Mouse (Mus musculus): ENCODE data around the gene Copz2. TPM values are rescaled to one million over a fixed set of nuclear protein-coding genes. Genes with fewer than 3 reads are reported as not detected.

The Copz2 gene
- total and polyA plus RNA-seq, 3 experiments = 0.35 to 4.1 (median 0.99) TPM

- Histone ChIP-seq H3K36me3 (replicated peaks in 1 of 2; ENCODE audit: control insufficient read depth in 1 of 2, insufficient read depth in 1 of 2, low read length in 1 of 2) (peaks cover 82 to 97% of the 10 kb centered on the region in 2 experiments), H3K27me3 (replicated peaks) (no peaks in the 10 kb centered on the region)
Observed at GRCm38 (mm10) chr11:96816494-96816893, 33.2 kb upstream of the Copz2 start.

GRCm38 (mm10) chr11:96816979-96817378 lies 32.7 kb upstream of the Copz2 start:
- no peak for DNase-seq (ENCODE audit: extremely low read depth)
- dilution Hi-C loops (cut with MboI; ENCODE audit: extremely low pct_ligation_motif_present, extremely low pct_unique_long_range_greater_than_20kb, low sequenced_read_pairs) (no loop called here), in situ Hi-C loops (cut with MboI; ENCODE audit: low pct_ligation_motif_present, low pct_unique_long_range_greater_than_20kb, low sequenced_read_pairs) (no loop called here)
- Histone ChIP-seq H3K9me3 (replicated peaks; ENCODE audit: low read length) (no peaks in the 10 kb centered on the region), H3K4me3 (replicated peaks in 1 of 3; ENCODE audit: low read depth in 2 of 3, low read length in 2 of 3, poor library complexity in 1 of 3) (no peak overlapping the region), H3K27me3 (replicated peaks) (no peaks in the 10 kb centered on the region), H3K9ac (ENCODE audit: insufficient read depth, low read depth) (no peak overlapping the region), H3K36me3 (replicated peaks in 1 of 2; ENCODE audit: control insufficient read depth in 1 of 2, insufficient read depth in 1 of 2, low read length in 1 of 2) (peaks cover 82 to 97% of the 10 kb centered on the region in 2 experiments), H3K79me2 (replicated peaks; ENCODE audit: control insufficient read depth, extremely low read depth, insufficient read depth, poor library complexity, severe bottlenecking) (peaks cover 63% of the 10 kb centered on the region), H3K27ac (ENCODE audit: insufficient read depth, low read depth) (no peak overlapping the region), H3K4me2 (ENCODE audit: insufficient read depth, low read depth, poor library complexity, severe bottlenecking) (no peak overlapping the region), H3K4me1 (ENCODE audit: control insufficient read depth in 1 of 2, insufficient read depth in 2 of 2) (peaks cover 38 to 60% of the 10 kb centered on the region in 2 experiments)
- TF ChIP-seq CTCF (conservative IDR thresholded peaks at IDR 0.05 in 1 of 2, IDR thresholded peaks at IDR 0.05 in 1 of 2; ENCODE audit: low read depth in 2 of 2, low read length in 2 of 2) (no peak), KAT2A (IDR thresholded peaks at IDR 0.05; ENCODE audit: insufficient replicate concordance, low read length) (no peak), ZMIZ1 (IDR thresholded peaks at IDR 0.05; ENCODE audit: low read depth, low read length) (peak; percentile 66), MXI1 (IDR thresholded peaks at IDR 0.05; ENCODE audit: low read depth, low read length) (no peak), POLR2A (IDR thresholded peaks at IDR 0.05; ENCODE audit: low read depth, low read length) (peak; percentile 29; the same call in 1 of the 2 replicates), USF2 (conservative IDR thresholded peaks at IDR 0.05; ENCODE audit: low read depth, low read length) (no peak), SMC3 (IDR thresholded peaks at IDR 0.05; ENCODE audit: low read depth, low read length) (no peak), USF1 (IDR thresholded peaks at IDR 0.05; ENCODE audit: low read depth, low read length) (no peak), TCF12 (IDR thresholded peaks at IDR 0.05; ENCODE audit: low read depth, low read length) (no peak), MAZ (IDR thresholded peaks at IDR 0.05; ENCODE audit: low read depth, low read length) (no peak), PAX5 (IDR thresholded peaks at IDR 0.05; ENCODE audit: low read length) (no peak), GABPA (IDR thresholded peaks at IDR 0.05; ENCODE audit: insufficient replicate concordance, low read depth, low read length) (no peak), MYC (IDR thresholded peaks at IDR 0.05; ENCODE audit: low read depth, low read length) (no peak), CHD2 (IDR thresholded peaks at IDR 0.05; ENCODE audit: low read length) (0 out of 2 replicates have a peak, but pooled peaks have one; percentile 16)

More at GRCm38 (mm10) chr11:96816494-96816893, 33.2 kb upstream of the Copz2 start:
- in situ Hi-C loops (cut with MboI; ENCODE audit: low pct_ligation_motif_present, low pct_unique_long_range_greater_than_20kb, low sequenced_read_pairs) = no loop called here
- Histone ChIP-seq H3K4me2 (ENCODE audit: insufficient read depth, low read depth, poor library complexity, severe bottlenecking) (no peak overlapping the region), H3K4me3 (replicated peaks in 1 of 3; ENCODE audit: low read depth in 2 of 3, low read length in 2 of 3, poor library complexity in 1 of 3) (no peak overlapping the region), H3K4me1 (ENCODE audit: control insufficient read depth in 1 of 2, insufficient read depth in 2 of 2) (peaks cover 38 to 57% of the 10 kb centered on the region in 2 experiments), H3K79me2 (replicated peaks; ENCODE audit: control insufficient read depth, extremely low read depth, insufficient read depth, poor library complexity, severe bottlenecking) (peaks cover 58% of the 10 kb centered on the region), H3K9me3 (replicated peaks; ENCODE audit: low read length) (no peaks in the 10 kb centered on the region), H3K27ac (ENCODE audit: insufficient read depth, low read depth) (no peak overlapping the region), H3K9ac (ENCODE audit: insufficient read depth, low read depth) (no peak overlapping the region)
- DNase-seq (ENCODE audit: extremely low read depth) = no peak
- dilution Hi-C loops (cut with MboI; ENCODE audit: extremely low pct_ligation_motif_present, extremely low pct_unique_long_range_greater_than_20kb, low sequenced_read_pairs) = no loop called here
- TF ChIP-seq MXI1 (IDR thresholded peaks at IDR 0.05; ENCODE audit: low read depth, low read length) (no peak), ELF1 (IDR thresholded peaks at IDR 0.05; ENCODE audit: low read depth, low read length) (no peak), NRF1 (IDR thresholded peaks at IDR 0.05; ENCODE audit: low read depth, low read length) (no peak), MAX (IDR thresholded peaks at IDR 0.05; ENCODE audit: low read length) (no peak), E2F4 (IDR thresholded peaks at IDR 0.05; ENCODE audit: insufficient replicate concordance, low read depth, low read length) (no peak), SIN3A (IDR thresholded peaks at IDR 0.05; ENCODE audit: low read length) (no peak), UBTF (IDR thresholded peaks at IDR 0.05; ENCODE audit: low read depth, low read length) (no peak), ZMIZ1 (IDR thresholded peaks at IDR 0.05; ENCODE audit: low read depth, low read length) (peak; percentile 57), GABPA (IDR thresholded peaks at IDR 0.05; ENCODE audit: insufficient replicate concordance, low read depth, low read length) (no peak), ETS1 (conservative IDR thresholded peaks at IDR 0.05; ENCODE audit: low read depth, low read length) (no peak), POLR2AphosphoS2 (IDR thresholded peaks at IDR 0.05; ENCODE audit: low read depth, low read length) (peak; percentile 79; the same call in 1 of the 2 replicates), CHD1 (IDR thresholded peaks at IDR 0.05; ENCODE audit: low read depth, low read length) (no peak), JUN (IDR thresholded peaks at IDR 0.05; ENCODE audit: insufficient read depth, low read depth, low read length) (no peak), MEF2A (IDR thresholded peaks at IDR 0.05; ENCODE audit: borderline replicate concordance, low read depth, low read length) (no peak), JUND (conservative IDR thresholded peaks at IDR 0.05; ENCODE audit: low read depth, low read length) (no peak)
